Comparison of ENCODE assay signal across 7 mouse cellular contexts in the genomic region with DNA sequence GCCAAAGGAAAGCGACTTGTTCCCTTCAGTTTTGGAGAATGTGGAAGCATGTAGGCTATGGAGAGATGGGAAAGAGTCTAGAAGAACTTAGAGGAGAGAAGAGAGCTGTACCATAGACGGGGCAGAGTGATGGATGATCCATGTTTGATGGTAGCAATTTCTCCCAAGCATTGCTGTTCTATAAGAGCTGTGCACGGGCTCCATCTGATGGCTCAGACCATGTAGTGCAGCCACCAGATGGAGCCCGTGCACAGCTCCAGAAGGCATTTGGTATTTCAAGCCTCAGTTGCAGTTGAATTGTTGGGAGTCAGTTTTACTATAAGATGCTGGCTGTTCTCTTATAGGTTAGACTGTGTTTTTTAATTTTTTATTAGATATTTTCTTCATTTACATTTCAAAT. TPM values are rescaled to one million over a fixed set of nuclear protein-coding genes. Genes with fewer than 3 reads are reported as not detected.
DNase-seq lines count a peak whose midpoint lies in the region; ATAC-seq lines count a peak whose summit lies in the region.

No protein-coding gene starts in this region.

- no peak overlapping the region for H3K27ac ChIP-seq in forebrain, embryonic 14.5 days (ENCODE audit: low read depth, low read length)
- no peak overlapping the region for H3K27ac ChIP-seq in intestine, embryonic 14.5 days (ENCODE audit: low read depth)
- H3K27ac ChIP-seq in liver, embryonic 11.5 days (ENCODE audit: low read depth, low read length) = no peak overlapping the region

- DNase-seq in 416B (ENCODE audit: low read depth) = peak; percentile 67
- peak; percentile 50 for DNase-seq in CD4-positive helper T cell, adult 2 months (ENCODE audit: low read depth, low spot score)
- DNase-seq in c-Kit-positive CD71-positive TER-119-positive erythroid progenitor cells, embryonic 14.5 days (ENCODE audit: low spot score) = peak; percentile 50
- DNase-seq in forebrain, embryonic 14.5 days (ENCODE audit: low spot score) = peak; percentile 86
- peak; percentile 71 for DNase-seq in intestine, embryonic 14.5 days (ENCODE audit: low spot score)
- DNase-seq in liver, embryonic 11.5 days (ENCODE audit: low spot score) = no peak

- H3K4me3 ChIP-seq in forebrain, embryonic 14.5 days (ENCODE audit: low read depth, low read length) = no peak overlapping the region
- H3K4me3 ChIP-seq in intestine, embryonic 14.5 days (ENCODE audit: low read depth, low read length) = no peak overlapping the region
- H3K4me3 ChIP-seq in liver, embryonic 11.5 days (ENCODE audit: low read depth, low read length) = no peak overlapping the region

- H3K27me3 ChIP-seq in forebrain, embryonic 14.5 days (replicated peaks; ENCODE audit: control insufficient read depth, insufficient read depth, low read length) = no peaks in the 10 kb centered on the region
- H3K27me3 ChIP-seq in intestine, embryonic 14.5 days (replicated peaks; ENCODE audit: control insufficient read depth, insufficient read depth, low read length) = no peaks in the 10 kb centered on the region
- no peaks in the 10 kb centered on the region for H3K27me3 ChIP-seq in liver, embryonic 11.5 days (replicated peaks; ENCODE audit: control insufficient read depth, insufficient read depth, low read length)

- peaks cover 4% of the 10 kb centered on the region; the same call in 1 of the 2 replicates for H3K36me3 ChIP-seq in forebrain, embryonic 14.5 days (ENCODE audit: control insufficient read depth, insufficient read depth, low read length)
- H3K36me3 ChIP-seq in intestine, embryonic 14.5 days (ENCODE audit: control insufficient read depth, insufficient read depth, low read length) = peaks cover 19% of the 10 kb centered on the region; the same call in 1 of the 2 replicates
- no peaks in the 10 kb centered on the region for H3K36me3 ChIP-seq in liver, embryonic 11.5 days (ENCODE audit: control insufficient read depth, insufficient read depth, low read length)

- no peak overlapping the region for H3K9ac ChIP-seq in forebrain, embryonic 14.5 days (ENCODE audit: low read length)
- H3K9ac ChIP-seq in intestine, embryonic 14.5 days (ENCODE audit: low read length) = no peak overlapping the region
- no peak overlapping the region for H3K9ac ChIP-seq in liver, embryonic 11.5 days (ENCODE audit: low read depth, low read length)

- no peaks in the 10 kb centered on the region for H3K9me3 ChIP-seq in forebrain, embryonic 14.5 days (replicated peaks; ENCODE audit: control insufficient read depth, low read length)
- no peaks in the 10 kb centered on the region for H3K9me3 ChIP-seq in intestine, embryonic 14.5 days (ENCODE audit: control insufficient read depth, low read length)
- H3K9me3 ChIP-seq in liver, embryonic 11.5 days (ENCODE audit: control insufficient read depth, low read length) = no peaks in the 10 kb centered on the region

- peak; percentile 61 for ATAC-seq in forebrain, embryonic 14.5 days
- 0 out of 2 replicates have a peak, but pooled peaks have one; percentile 50 for ATAC-seq in intestine, embryonic 14.5 days (replicated peaks; ENCODE audit: low FRiP score, low TSS enrichment, low read depth)
- ATAC-seq in liver, embryonic 11.5 days (replicated peaks; ENCODE audit: low FRiP score) = 0 out of 2 replicates have a peak, but pooled peaks have one; percentile 36
- peak; percentile 44; the same call in 1 of the 2 replicates for ATAC-seq in neutrophil, adult 5-6 weeks (ENCODE audit: extremely low read depth, insufficient number of reproducible peaks, low FRiP score, poor library complexity, severe bottlenecking)

- no peak overlapping the region for H3K4me2 ChIP-seq in forebrain, embryonic 14.5 days (ENCODE audit: low read length)
- no peak overlapping the region for H3K4me2 ChIP-seq in intestine, embryonic 14.5 days (ENCODE audit: low read length)
- no peak overlapping the region for H3K4me2 ChIP-seq in liver, embryonic 11.5 days

- 17% methylated on average over 4 of the region's 4 CpGs for WGBS in forebrain, embryonic 14.5 days
- WGBS in intestine, embryonic 14.5 days = 18% methylated on average over 4 of the region's 4 CpGs
- 21% methylated on average over 4 of the region's 4 CpGs for WGBS in liver, embryonic 11.5 days

- H3K4me1 ChIP-seq in forebrain, embryonic 14.5 days (ENCODE audit: control insufficient read depth, insufficient read depth, low read length) = no peaks in the 10 kb centered on the region
- H3K4me1 ChIP-seq in intestine, embryonic 14.5 days (replicated peaks; ENCODE audit: control insufficient read depth, insufficient read depth, low read length) = no peaks in the 10 kb centered on the region
- peaks cover 4% of the 10 kb centered on the region; the same call in 1 of the 2 replicates for H3K4me1 ChIP-seq in liver, embryonic 11.5 days (replicated peaks; ENCODE audit: control insufficient read depth, insufficient read depth, low read length)

RNA-seq across cellular contexts. Expression of gene Luzp1, which starts 56.9 kb away (rescaled TPM):
- polyA plus RNA-seq in forebrain, embryonic 14.5 days (2014; fragmentation: Nextera tagmentation; extraction: Ambion mirVana) = 41.7 and 53.3 TPM in 2 replicates
- polyA plus RNA-seq in intestine, embryonic 14.5 days (2014; fragmentation: Nextera tagmentation; extraction: Ambion mirVana) = 112 and 122 TPM in 2 replicates
- polyA plus RNA-seq in liver, embryonic 11.5 days (2014; fragmentation: Nextera tagmentation; extraction: Ambion mirVana) = 44.7 TPM in 2 replicates
- 0.74 and 0.93 TPM in 2 replicates for total RNA-seq in neutrophil, adult 5-6 weeks (2017)
